Mouse (Mus musculus): ENCODE data around the gene Rom1. TPM values are rescaled to one million over a fixed set of nuclear protein-coding genes. Genes with fewer than 3 reads are reported as not detected.
"Not testable (repeated sequence)": the region's sequence is repeated elsewhere in the genome, so short reads cannot be mapped to it uniquely, and the experiment has no call there.

Gene Rom1
- polyA plus RNA-seq (2015; fragmentation: Nextera tagmentation; extraction: Ambion mirVana) = 2.8 and 3.1 TPM in 2 replicates

DNA sequence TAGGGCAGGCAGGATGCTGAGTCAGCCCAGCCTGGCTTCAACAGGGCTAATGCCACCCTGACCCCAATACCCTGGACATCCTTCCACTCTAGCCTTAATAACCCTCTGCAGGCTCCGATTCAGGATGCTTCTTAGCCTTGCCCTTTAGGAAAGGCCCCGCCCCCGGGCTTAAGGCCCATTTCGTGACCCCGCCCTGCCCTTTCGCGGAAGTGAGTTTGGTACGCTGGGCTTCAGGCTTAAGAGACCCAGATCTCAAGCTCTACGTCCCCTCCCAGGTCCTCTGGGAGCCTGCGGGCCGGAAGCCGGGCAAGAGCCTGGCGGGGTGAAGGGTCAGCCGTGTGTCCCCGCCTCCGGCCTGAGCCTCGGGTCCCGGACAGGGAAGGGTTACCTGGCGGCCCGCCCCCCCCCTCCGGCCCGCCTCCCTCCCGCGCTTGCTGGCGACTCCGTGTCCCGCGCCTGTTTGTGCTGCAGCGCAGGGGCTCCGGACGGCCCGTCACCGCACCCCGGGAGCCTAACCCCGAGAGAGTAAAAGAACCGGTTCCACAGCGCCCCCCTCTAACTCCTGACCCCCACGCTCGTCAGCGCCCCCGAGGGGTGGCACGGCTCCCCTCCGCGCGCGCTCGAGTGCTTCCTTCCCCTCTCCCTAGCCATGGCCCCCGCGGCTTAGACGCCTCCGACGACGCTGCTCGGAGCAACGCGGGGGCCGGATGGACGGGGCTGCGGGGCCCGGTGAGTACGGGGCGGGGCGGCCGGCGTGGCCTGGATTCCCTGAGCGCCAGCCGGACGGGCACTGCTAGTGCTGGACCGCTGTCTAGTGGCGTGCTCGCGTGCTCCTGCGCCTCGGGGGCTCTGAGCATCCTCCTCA, at the start of gene Rom1, which contains the start of gene Eml3:
TSS of gene Rom1 (minus strand) at position 133 of the 865 bp plus-strand sequence.
TSS of gene Eml3 (plus strand) at position 329 of the 865 bp plus-strand sequence.
- no peaks in the 10 kb centered on the region for H3K9me3 ChIP-seq (replicated peaks; ENCODE audit: control insufficient read depth, low read length)
- H3K27ac ChIP-seq (ENCODE audit: low read length) = peak within 1 kb of the TSS; percentile 88
- ATAC-seq (ENCODE audit: insufficient read depth, low FRiP score) = peak; percentile 81
- peaks cover 15% of the 10 kb centered on the region for H3K4me1 ChIP-seq (ENCODE audit: control insufficient read depth, insufficient read depth, low read length)
- H3K9ac ChIP-seq (ENCODE audit: low read length) = peak within 1 kb of the TSS; percentile 84
- H3K27me3 ChIP-seq (ENCODE audit: control insufficient read depth, insufficient read depth, low read length) = no peaks in the 10 kb centered on the region
- under 1% methylated on average over 66 of the region's 74 CpGs for WGBS
- peaks cover 9% of the 10 kb centered on the region for H3K36me3 ChIP-seq (ENCODE audit: control insufficient read depth, insufficient read depth, low read length)
- peak within 1 kb of the TSS; percentile 74 for H3K4me2 ChIP-seq (ENCODE audit: low read depth, low read length)
- H3K4me3 ChIP-seq (replicated peaks; ENCODE audit: low read length) = peak within 1 kb of the TSS; percentile 77

- WGBS = 43% methylated on average over 3 of the region's 3 CpGs
- H3K9me3 ChIP-seq (replicated peaks; ENCODE audit: control insufficient read depth, low read length) = no peaks in the 10 kb centered on the region
- H3K4me2 ChIP-seq (ENCODE audit: low read depth, low read length) = no peak overlapping the region
- peak; percentile 78; the same call in 1 of the 2 replicates for ATAC-seq (ENCODE audit: insufficient read depth, low FRiP score)
- H3K27ac ChIP-seq (ENCODE audit: low read length) = no peak overlapping the region
- H3K4me1 ChIP-seq (ENCODE audit: control insufficient read depth, insufficient read depth, low read length) = peaks cover 13% of the 10 kb centered on the region; the same call in 1 of the 2 replicates
- peaks cover 46% of the 10 kb centered on the region for H3K36me3 ChIP-seq (ENCODE audit: control insufficient read depth, insufficient read depth, low read length)
- H3K27me3 ChIP-seq (ENCODE audit: control insufficient read depth, insufficient read depth, low read length) = no peaks in the 10 kb centered on the region
- no peak overlapping the region for H3K9ac ChIP-seq (ENCODE audit: low read length)
- no peak overlapping the region for H3K4me3 ChIP-seq (replicated peaks; ENCODE audit: low read length)
Observed at GRCm38 (mm10) chr19:8976535-8976934, 47.4 kb upstream of the Rom1 start.

DNA sequence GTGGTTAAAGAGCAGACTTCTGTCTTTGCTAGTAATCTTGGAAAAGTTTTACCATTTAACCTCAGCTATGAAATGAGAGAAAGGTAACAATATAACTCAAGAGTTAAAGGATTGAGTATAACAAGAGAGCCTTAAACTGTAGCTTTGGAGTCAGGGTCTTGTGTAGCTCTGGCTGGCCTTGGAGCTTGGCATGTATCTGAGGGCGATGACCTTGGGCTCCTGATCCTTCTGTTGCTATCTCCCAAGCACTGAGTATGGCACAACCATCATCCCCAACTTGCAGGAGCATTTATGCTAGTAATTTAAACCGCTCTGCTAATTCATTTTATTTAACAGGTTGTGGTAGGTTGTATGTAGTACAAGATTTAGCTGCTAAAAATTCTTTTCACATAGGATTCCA, 46.3 kb upstream of the Rom1 start:
- ATAC-seq (ENCODE audit: insufficient read depth, low FRiP score) = no peak
- Histone ChIP-seq H3K4me2 (ENCODE audit: low read depth, low read length) (no peak overlapping the region), H3K9ac (ENCODE audit: low read length) (no peak overlapping the region), H3K27ac (ENCODE audit: low read length) (no peak overlapping the region), H3K36me3 (ENCODE audit: control insufficient read depth, insufficient read depth, low read length) (peaks cover 54% of the 10 kb centered on the region), H3K4me1 (ENCODE audit: control insufficient read depth, insufficient read depth, low read length) (peaks cover 9% of the 10 kb centered on the region; the same call in 1 of the 2 replicates), H3K27me3 (ENCODE audit: control insufficient read depth, insufficient read depth, low read length) (no peaks in the 10 kb centered on the region), H3K9me3 (replicated peaks; ENCODE audit: control insufficient read depth, low read length) (no peaks in the 10 kb centered on the region), H3K4me3 (replicated peaks; ENCODE audit: low read length) (no peak overlapping the region)
- 94% methylated on average over 2 of the region's 2 CpGs for WGBS

GRCm38 (mm10) chr19:8974638-8975037, 45.5 kb upstream of the Rom1 start:
- WGBS = 87% methylated on average over 1 of the region's 1 CpGs
- H3K9me3 ChIP-seq (replicated peaks; ENCODE audit: control insufficient read depth, low read length) = no peaks in the 10 kb centered on the region
- H3K4me3 ChIP-seq (replicated peaks; ENCODE audit: low read length) = no peak overlapping the region
- peaks cover 58% of the 10 kb centered on the region for H3K36me3 ChIP-seq (ENCODE audit: control insufficient read depth, insufficient read depth, low read length)
- H3K27me3 ChIP-seq (ENCODE audit: control insufficient read depth, insufficient read depth, low read length) = no peaks in the 10 kb centered on the region
- H3K9ac ChIP-seq (ENCODE audit: low read length) = no peak overlapping the region
- peaks cover 4% of the 10 kb centered on the region; the same call in 1 of the 2 replicates for H3K4me1 ChIP-seq (ENCODE audit: control insufficient read depth, insufficient read depth, low read length)
- no peak for ATAC-seq (ENCODE audit: insufficient read depth, low FRiP score)
- no peak overlapping the region for H3K27ac ChIP-seq (ENCODE audit: low read length)
- no peak overlapping the region for H3K4me2 ChIP-seq (ENCODE audit: low read depth, low read length)

DNA sequence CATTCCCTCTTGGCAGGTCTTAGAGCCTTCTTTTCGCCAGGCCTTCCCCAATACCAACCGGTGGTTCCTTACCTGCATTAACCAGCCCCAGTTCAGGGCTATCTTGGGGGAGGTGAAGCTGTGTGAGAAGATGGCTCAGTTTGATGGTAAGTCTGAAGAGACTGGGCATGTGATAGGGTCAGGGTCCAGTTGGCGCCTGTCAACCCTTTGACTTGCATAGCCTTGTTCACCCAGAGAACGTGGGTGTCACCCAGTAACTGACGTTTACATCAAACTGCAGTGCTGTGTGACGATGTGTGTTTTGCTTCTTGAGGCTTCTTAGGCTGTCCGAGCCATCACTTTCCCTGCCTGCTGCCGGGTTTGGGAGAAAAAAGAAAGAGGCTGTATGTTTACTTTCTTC, 43.3 kb upstream of the Rom1 start:
- H3K36me3 ChIP-seq (ENCODE audit: control insufficient read depth, insufficient read depth, low read length) = peaks cover 38% of the 10 kb centered on the region
- not testable (repeated sequence) for ATAC-seq (ENCODE audit: insufficient read depth, low FRiP score)
- 75% methylated on average over 8 of the region's 8 CpGs for WGBS

DNA sequence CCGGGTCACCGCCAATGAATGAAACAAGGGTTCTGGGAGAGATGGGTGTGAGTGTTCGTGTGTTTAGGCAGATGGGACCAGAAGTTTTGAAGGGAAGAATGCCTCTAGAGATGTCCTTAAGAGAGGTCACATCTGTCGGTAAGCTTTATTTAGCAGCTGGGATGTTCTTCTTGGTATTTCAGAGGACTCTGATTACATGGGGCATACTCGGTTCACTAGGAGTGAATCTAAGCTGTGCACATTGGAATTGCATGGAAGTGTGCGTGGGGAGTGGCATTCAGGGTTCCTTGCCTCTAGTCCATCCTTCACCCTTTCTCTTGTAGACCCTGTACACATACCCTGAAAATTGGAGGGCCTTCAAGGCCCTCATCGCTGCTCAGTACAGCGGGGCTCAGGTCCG, 38.7 kb upstream of the Rom1 start:
- 7% methylated on average over 9 of the region's 9 CpGs for WGBS
- Histone ChIP-seq H3K4me2 (ENCODE audit: low read depth, low read length) (peak overlapping the region; percentile 60), H3K9me3 (replicated peaks; ENCODE audit: control insufficient read depth, low read length) (no peaks in the 10 kb centered on the region), H3K27me3 (ENCODE audit: control insufficient read depth, insufficient read depth, low read length) (no peaks in the 10 kb centered on the region), H3K27ac (ENCODE audit: low read length) (0 out of 2 replicates have a peak overlapping the region, but pooled peaks have one; percentile 9), H3K9ac (ENCODE audit: low read length) (peak overlapping the region; percentile 83), H3K4me3 (replicated peaks; ENCODE audit: low read length) (peak overlapping the region; percentile 73), H3K4me1 (ENCODE audit: control insufficient read depth, insufficient read depth, low read length) (peaks cover 13% of the 10 kb centered on the region), H3K36me3 (ENCODE audit: control insufficient read depth, insufficient read depth, low read length) (peaks cover 33% of the 10 kb centered on the region)
- no peak for ATAC-seq (ENCODE audit: insufficient read depth, low FRiP score)

More for the DNA sequence above, 43.3 kb upstream of the Rom1 start:
- H3K9me3 ChIP-seq (replicated peaks; ENCODE audit: control insufficient read depth, low read length); H3K4me3 ChIP-seq (replicated peaks; ENCODE audit: low read length); H3K9ac ChIP-seq (ENCODE audit: low read length); H3K4me2 ChIP-seq (ENCODE audit: low read depth, low read length); H3K27ac ChIP-seq (ENCODE audit: low read length); H3K27me3 ChIP-seq (ENCODE audit: control insufficient read depth, insufficient read depth, low read length): not testable (repeated sequence)
- H3K4me1 ChIP-seq (ENCODE audit: control insufficient read depth, insufficient read depth, low read length) = peaks cover 10% of the 10 kb centered on the region; the same call in 1 of the 2 replicates

GRCm38 (mm10) chr19:8967373-8967743, 38.2 kb upstream of the Rom1 start:
- Histone ChIP-seq H3K4me3 (replicated peaks; ENCODE audit: low read length) (peak overlapping the region; percentile 73), H3K36me3 (ENCODE audit: control insufficient read depth, insufficient read depth, low read length) (peaks cover 33% of the 10 kb centered on the region), H3K9ac (ENCODE audit: low read length) (peak overlapping the region; percentile 83), H3K9me3 (replicated peaks; ENCODE audit: control insufficient read depth, low read length) (no peaks in the 10 kb centered on the region), H3K27ac (ENCODE audit: low read length) (peak overlapping the region; percentile 82), H3K27me3 (ENCODE audit: control insufficient read depth, insufficient read depth, low read length) (no peaks in the 10 kb centered on the region), H3K4me2 (ENCODE audit: low read depth, low read length) (peak overlapping the region; percentile 60), H3K4me1 (ENCODE audit: control insufficient read depth, insufficient read depth, low read length) (peaks cover 13% of the 10 kb centered on the region)
- WGBS = under 1% methylated on average over 8 of the region's 8 CpGs
- ATAC-seq (ENCODE audit: insufficient read depth, low FRiP score) = no peak

DNA sequence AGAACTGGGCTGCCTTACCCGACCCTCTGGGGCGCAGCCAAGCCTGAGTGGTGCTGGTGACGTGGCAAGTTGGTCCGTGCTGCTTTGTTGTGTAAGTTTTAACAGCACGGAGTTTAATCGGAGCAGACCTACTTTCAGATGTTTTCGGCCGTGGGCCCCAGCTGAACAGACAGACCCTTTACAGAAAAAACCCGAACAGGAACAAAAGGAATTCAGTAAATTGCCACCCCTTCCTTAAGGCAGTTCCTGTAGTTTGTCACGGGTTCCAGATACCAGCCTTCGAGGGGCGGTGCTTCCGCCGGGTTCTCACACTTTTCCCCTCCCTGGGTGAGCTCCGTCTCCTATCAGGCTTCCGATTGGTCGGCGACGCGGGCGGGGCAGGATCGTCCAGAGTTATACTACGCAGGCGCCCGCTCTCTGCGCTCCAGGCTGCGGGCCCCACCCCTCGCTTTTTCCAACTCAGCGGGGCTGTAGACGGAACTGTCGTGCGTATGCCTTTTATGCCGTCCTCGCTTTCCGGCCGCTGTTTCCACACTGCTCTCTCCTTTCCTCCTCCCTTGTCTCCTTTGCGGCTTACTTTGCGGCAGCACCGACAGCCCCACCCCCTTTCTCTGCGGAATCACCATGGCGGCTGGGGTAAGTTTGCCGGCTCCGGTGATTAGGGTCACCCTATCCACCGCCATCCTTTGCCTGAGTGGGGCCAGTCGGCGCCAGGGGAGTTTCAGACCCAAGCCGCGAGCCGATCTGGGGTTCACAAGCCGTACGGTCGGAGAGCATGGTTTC, 37.6 kb upstream of the Rom1 start, which contains the start of gene Eef1g:
TSS of gene Eef1g (plus strand) at position 452 of the 783 bp plus-strand sequence.
- Histone ChIP-seq H3K36me3 (ENCODE audit: control insufficient read depth, insufficient read depth, low read length) (peaks cover 30% of the 10 kb centered on the region), H3K27me3 (ENCODE audit: control insufficient read depth, insufficient read depth, low read length) (no peaks in the 10 kb centered on the region), H3K9ac (ENCODE audit: low read length) (peak within 1 kb of the TSS; percentile 83), H3K4me1 (ENCODE audit: control insufficient read depth, insufficient read depth, low read length) (peaks cover 13% of the 10 kb centered on the region), H3K9me3 (replicated peaks; ENCODE audit: control insufficient read depth, low read length) (no peaks in the 10 kb centered on the region), H3K4me2 (ENCODE audit: low read depth, low read length) (peak within 1 kb of the TSS; percentile 66), H3K27ac (ENCODE audit: low read length) (peak within 1 kb of the TSS; percentile 92), H3K4me3 (replicated peaks; ENCODE audit: low read length) (peak within 1 kb of the TSS; percentile 73)
- WGBS = under 1% methylated on average over 52 of the region's 52 CpGs
- ATAC-seq (ENCODE audit: insufficient read depth, low FRiP score) = peak; percentile 99
